Mouse (Mus musculus) embryo, embryonic 11.5 days (tissue): ENCODE data around the gene Smarcc2.
"Not testable (repeated sequence)": the region's sequence is repeated elsewhere in the genome, so short reads cannot be mapped to it uniquely, and the experiment has no call there.

Source experiments
- DNase-seq: peaks from one replicate; pipeline ENCODE4 v3.0.0-alpha.2; 2012; ENCODE audit warnings: low read depth, low spot score

The Smarcc2 gene

GRCm38 (mm10) chr10:128492633-128493311, 33.7 kb downstream of the Smarcc2 start:
- DNase-seq, result peak; percentile 31

DNA sequence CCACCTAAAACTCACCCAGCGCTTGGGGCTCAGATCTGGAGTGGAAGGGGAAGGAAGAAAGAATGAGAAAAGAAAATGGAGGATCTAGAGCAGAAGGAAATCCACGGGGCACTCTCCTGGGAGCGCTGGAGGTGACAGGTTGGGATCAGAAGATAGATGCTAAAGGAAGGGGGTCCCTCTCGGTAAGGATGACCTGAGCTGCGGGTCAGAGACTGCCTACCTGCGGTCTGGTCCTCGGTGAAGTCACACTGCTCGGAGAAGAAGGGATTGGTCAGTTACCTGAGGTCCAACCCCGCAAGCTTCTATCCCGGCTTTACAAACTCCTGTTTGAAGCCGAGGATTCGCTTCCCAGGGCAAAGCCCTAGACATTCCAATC, 34.3 kb downstream of the Smarcc2 start:
- DNase-seq, result no peak

DNA sequence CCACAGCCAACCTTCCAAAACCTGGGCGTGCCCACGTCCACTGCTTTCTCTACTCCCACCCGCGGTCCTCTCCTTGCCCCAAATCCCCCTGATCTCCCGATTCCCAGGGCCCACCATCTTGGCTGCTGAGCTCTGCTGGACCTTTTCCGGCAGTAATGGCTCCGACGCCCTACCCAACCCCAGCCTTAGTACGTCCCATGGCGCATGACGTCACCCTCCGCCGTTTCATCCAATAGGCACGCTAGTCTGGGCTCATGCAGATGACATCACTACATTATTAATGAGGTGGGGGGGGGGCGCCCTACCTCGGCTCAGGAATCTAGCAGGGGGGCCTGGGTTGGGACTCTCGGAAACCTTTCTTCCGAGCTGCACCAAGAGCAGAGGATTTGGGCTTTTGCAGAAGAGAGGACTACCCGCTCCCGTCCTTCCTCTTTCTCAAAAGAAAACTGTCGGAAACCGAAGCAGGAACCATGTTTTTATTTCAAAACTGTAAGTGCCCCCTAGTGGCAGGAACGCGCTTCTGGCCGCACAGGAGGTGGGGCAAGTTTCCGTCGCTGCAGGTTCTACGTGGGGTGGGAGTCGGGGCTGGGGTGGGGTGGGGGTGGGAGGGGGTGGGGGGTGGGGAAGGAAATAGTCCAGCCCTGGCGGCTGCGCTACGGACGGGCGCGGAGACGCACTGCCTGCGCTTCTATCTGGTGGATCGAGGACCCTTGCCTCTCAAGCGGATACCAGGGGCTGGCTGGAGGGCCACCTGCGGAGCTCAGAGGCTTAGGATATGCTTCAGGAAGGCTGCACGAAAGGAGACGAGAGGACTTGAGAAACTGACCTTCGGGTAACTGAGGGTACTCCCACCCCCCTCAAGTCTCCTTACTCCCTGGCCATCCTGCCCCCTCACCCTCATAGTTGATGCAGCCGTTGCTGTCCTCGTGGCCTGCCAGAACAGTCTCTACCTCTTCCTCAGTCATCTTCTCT, 34.9 kb downstream of the Smarcc2 start, which contains the start of gene Myl6:
Gene Myl6, minus strand, starts transcription at position 451 of the 972 bp plus-strand sequence.
- DNase-seq, result peak; percentile 99

DNA sequence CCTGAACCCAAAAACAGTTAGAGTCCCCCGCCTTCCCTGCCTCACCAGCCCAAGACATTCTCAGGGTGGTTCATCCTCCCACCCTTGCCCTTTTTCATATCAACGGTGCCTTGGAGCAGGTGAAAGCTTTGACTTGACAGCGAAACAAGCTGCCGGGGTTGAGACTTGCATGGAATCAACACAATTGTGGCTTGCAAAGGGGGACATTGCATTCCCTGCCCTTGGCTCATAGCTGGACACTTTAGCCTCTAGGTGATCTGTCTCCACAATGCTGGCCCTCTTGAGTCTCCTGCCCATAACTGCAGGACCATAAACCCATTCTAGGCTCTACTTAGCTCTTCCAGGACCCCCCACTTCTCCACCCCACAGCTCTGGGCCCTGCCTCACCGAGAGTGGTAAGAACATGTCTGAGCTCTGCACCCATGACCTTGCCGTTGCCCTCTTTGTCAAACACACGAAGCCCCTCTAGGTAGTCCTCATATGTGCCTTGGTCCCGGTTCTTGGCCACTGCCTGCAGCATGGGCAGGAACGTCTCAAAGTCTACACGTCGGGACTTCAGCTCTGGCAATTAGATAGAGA, 35.7 kb downstream of the Smarcc2 start:
- DNase-seq, result no peak

DNA sequence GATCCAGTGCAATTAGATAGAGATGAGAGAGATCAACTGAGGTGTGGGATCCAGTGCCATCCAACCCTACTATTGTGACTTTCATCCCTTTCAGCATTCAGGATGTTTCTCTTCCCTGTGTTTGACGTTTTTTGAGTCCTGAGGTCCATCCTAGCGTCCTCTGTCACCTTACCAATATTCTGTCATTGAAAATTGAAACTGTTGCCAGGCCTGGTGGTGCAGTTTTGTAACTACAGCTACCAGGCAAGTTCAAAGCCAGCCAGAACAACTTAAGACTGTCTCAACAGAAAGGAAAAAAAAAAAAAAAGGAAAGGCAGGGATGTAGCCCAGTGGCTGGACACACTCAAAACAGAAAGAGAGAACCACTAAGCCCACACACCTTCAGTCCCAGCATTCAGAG, 36.2 kb downstream of the Smarcc2 start:
- DNase-seq, result no peak

- DNase-seq, result no peak
These were observed 36.9 kb downstream of the Smarcc2 start for GRCm38 (mm10) chr10:128495903-128496302.

DNA sequence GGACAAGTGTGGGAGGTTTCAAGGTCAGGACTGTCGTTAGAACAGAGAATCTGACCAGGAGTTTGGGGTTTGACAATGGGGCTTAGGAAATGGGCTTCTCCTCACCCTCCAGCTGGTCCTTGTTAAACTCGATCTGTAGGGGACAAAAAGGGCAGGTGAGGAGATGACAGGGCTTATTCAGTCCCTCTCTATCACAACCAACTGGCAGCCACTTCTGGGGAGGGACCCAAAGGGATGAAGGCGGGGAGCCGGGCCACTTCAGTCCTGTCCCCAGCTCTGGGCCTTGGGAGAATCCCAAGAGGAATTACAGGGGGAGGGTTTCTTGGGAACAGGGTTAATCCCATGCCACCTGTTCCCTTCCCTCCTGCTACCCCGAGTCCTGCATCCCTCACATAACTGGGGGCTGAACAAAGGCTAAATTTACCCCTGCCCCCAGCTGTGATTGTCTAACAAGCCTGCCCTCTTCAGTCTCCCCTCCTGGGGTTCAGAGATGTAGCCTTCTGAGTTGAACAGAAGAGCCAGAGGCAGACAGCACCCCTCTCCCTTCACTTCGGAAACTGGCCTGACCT, 37.5 kb downstream of the Smarcc2 start:
- no peak for DNase-seq

GRCm38 (mm10) chr10:128497134-128497737, 38.2 kb downstream of the Smarcc2 start:
- DNase-seq, result no peak

DNA sequence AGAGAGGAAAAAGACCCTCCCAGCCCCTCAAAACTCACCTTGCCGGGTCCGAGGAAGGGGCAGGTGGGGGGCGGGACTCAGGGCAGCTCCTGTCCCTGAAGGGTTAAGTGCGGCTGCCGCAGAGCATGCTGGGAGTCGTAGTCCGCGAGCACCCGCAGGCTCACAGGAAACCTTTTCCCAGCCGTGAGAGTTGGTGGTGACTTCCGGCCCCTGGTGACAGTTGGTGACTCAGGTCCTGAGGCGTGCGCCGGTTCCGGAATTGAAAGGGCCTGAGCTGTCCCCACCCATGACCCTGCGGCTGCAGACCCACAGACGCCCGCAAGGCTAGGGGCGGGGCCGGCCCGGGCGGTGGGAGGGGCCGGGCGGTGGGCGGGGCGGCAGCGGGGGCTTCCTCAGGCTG, 39.5 kb downstream of the Smarcc2 start, which contains the start of gene Myl6b:
Gene Myl6b, minus strand, starts transcription at position 96 of the 400 bp plus-strand sequence.
- peak; percentile 90 for DNase-seq

DNA sequence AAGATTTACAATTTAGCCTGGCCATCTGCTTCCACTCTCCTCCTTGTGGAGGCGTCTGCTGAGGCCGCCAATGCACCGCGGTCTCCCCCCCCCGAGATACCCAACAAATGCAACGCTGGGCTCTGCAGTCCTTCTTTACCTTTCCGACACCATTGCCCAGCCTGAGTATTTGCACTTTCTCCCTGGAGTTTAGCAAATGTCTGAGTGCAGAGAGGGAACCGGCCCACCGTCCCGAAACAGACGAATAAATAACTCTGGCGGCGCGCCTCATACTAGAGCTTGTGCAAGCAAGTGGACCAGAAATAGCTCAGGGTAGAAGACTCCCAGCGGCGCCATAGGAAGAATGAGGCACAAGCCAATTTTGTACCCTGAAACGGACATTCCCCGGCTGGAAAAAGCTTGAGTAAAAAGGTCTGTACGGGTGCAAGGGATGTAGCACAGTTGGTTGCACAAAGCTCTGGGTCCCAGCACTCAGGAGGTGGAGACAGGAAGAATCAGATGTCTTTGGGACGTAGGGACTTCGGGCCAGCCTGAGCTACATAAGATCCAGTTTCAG, 40.1 kb downstream of the Smarcc2 start:
- peak; percentile 42 for DNase-seq

- DNase-seq, result no peak
These were observed 43.3 kb downstream of the Smarcc2 start for GRCm38 (mm10) chr10:128502341-128502740.

DNA sequence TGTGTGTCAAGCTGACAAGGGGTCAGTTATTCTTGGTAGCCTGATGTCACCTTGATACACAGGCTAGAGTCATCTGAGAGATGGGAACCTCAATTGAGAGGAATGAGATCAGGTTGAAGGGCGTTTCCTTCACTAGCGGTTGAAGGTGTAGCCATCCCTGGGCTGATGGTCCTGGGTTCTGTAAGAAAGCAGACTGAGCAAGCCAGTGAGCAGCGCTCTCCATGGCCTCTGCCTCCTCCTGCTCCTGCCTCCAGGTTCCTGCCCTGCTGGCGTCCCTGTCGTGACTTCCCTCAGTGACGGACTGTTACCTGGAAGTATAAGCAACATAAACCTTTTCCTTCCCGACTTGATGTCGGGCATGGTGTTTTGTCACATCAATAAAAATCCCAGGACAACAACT, 44.5 kb downstream of the Smarcc2 start:
- no peak for DNase-seq

DNA sequence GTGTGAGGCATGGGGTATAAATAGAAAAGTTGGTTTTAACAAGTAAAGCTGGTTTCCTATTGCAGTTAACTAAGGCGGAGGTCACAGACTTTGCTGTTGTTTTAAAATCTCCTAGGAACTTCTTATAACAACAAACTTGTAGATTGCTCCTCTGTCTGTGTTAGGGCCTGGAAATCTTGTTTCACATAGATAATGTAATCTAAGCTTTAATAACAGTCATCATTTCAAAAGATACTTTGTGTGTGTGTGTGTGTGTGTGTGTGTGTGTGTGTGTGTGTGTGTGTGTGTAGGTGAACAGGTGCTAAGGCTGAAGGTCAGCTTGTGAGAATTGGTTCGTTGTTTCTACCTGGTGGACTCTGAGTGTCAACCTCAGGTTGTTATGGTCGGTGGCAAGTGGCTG, 45.0 kb downstream of the Smarcc2 start:
- no peak for DNase-seq

- no peak for DNase-seq
These were observed 45.8 kb downstream of the Smarcc2 start for GRCm38 (mm10) chr10:128504641-128505370.

- not testable (repeated sequence) for DNase-seq
These were observed 46.3 kb downstream of the Smarcc2 start for GRCm38 (mm10) chr10:128505371-128505667.

- DNase-seq, result no peak
These were observed 46.9 kb downstream of the Smarcc2 start for GRCm38 (mm10) chr10:128505974-128506373.

DNA sequence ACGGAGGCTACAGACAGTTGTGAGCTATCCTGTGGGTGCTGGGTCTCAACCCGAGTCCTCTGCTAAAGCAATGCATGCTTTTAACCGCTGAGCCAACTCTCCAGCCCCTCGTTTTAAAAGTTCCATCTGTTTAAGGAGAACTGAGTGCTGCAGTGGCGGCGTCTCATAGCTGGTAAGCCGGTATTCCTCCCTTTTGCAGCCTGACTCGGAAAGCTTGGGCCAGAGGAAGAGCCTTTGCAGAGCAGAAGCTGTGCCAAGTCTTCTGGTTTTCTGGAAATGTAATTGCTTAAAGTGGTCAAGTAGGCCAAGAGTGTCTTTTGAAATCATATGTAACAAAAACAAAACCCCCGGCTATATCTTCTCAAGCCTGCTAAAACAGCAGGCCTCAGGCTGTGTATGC, 49.2 kb downstream of the Smarcc2 start:
- no peak for DNase-seq

GRCm38 (mm10) chr10:128509203-128509602, 50.2 kb downstream of the Smarcc2 start:
- DNase-seq, result no peak

DNA sequence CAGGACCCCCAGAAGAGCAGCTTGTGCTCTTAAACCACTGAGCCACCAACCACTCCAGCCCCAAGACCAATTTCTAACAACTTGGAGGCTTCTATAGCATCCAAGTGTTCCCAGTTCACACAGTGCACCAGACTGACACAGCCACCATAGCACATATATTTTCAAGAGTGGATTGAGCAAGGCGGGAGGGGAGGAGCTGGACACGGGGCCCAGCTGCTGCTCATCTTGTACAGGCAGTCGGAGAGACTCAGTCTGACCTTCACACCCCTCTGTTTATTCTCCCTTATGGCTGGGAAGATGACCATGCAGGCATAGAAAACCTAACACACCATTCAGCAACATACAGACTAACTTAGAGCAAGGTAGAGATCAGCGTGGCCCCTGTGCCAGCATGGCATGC, 50.8 kb downstream of the Smarcc2 start:
- no peak for DNase-seq

DNA sequence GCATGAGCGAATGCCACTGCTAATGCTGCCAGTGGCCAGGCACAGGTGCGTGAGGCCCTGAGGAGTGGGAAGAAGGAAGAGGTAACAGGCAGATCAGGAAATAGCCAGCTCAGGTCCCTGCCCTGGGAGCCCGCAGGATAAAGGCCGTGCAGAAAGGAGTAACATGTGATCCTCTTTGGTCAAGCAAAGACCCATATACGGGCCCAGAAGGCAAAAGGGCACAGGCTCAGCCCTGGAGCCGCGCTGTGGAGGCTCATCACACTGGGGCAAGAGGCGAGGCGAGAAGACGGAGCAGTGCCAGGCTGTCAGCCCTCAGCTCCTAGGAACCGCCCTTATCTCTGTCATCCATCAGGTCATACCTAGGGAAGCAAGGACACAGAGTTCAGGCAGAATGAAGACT, 51.3 kb downstream of the Smarcc2 start:
- no peak for DNase-seq

DNA sequence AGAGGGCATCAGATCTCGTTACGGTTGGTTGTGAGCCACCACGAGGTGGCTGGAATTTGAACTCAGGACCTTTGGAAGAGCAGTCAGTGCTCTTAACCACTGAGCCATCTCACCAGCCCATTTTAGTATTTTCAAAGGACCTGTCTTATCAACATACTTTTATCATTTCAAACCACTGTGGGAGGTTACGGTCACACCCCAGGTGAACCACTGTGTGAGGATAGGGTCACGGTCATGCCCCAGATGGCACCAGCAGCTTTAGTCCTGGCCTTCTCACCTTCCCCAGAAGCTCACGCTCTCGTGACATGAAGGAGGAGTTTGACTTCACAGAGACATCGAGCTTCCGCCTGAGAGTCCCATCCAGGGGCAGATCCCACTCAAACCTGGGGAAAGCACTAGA, 52.1 kb downstream of the Smarcc2 start:
- no peak for DNase-seq
